Mouse (Mus musculus) limb, embryonic 12.5 days (tissue): ENCODE results near the gene Pax7. TPM values are rescaled to one million over a fixed set of nuclear protein-coding genes. Genes with fewer than 3 reads are reported as not detected.

ENCODE experiments used
- ATAC-seq: fragments of 200-750 bp; cut with Nextera tagmentation; 2 replicates; pipeline ENCODE4 v1.8.0; 2017; ENCODE audit warnings: low read depth, moderate TSS enrichment; ENCODE audit not compliant: insufficient number of reproducible peaks, insufficient read depth, low FRiP score, low TSS enrichment
- H3K27ac ChIP-seq: fragments of 300-500 bp; sonication (generic); 2 replicates; pipeline ENCODE4 v1.5.1; 2016; ENCODE audit warnings: mild to moderate bottlenecking, moderate library complexity
- H3K27me3 ChIP-seq: fragments of 300-500 bp; sonication (generic); 2 replicates; pipeline ENCODE4 v1.6.1; 2016; ENCODE audit warnings: mild to moderate bottlenecking, moderate library complexity
- H3K36me3 ChIP-seq: fragments of 300-500 bp; sonication (generic); 2 replicates; pipeline ENCODE4 v1.6.1; 2016; ENCODE audit warnings: mild to moderate bottlenecking, moderate library complexity
- H3K4me1 ChIP-seq: fragments of 300-500 bp; sonication (generic); replicated peaks from 2 replicates; pipeline ENCODE4 v1.6.1; 2016
- H3K4me2 ChIP-seq: fragments of 300-500 bp; sonication (generic); 2 replicates; pipeline ENCODE4 v1.6.1; 2016; ENCODE audit warnings: mild to moderate bottlenecking, moderate library complexity
- H3K4me3 ChIP-seq: fragments of 300-500 bp; sonication (generic); replicated peaks from 2 replicates; pipeline ENCODE4 v1.5.1; 2016; ENCODE audit warnings: mild to moderate bottlenecking
- H3K9ac ChIP-seq: fragments of 300-500 bp; sonication (generic); replicated peaks from 2 replicates; pipeline ENCODE4 v1.6.1; 2016; ENCODE audit warnings: mild to moderate bottlenecking, moderate library complexity
- H3K9me3 ChIP-seq: fragments of 300-500 bp; sonication (generic); 2 replicates; pipeline ENCODE4 v1.6.1; 2016; ENCODE audit warnings: mild to moderate bottlenecking, moderate library complexity
- WGBS: fragments of 180-500 bp; shearing (Covaris S2); methylation state at CpG from one replicate; pipeline ENCODE4 v1.1.7; 2016; 5-methylcytosine and 5-hydroxymethylcytosine counted together
- polyA plus RNA-seq: library from polyadenylated mRNA; unstranded; fragments of >200 nt; fragmentation: Nextera tagmentation; extraction: Ambion mirVana; gene quantifications from 2 replicates; pipeline ENCODE4 v1.2.1, GENCODE M21; 2016

Gene Pax7
- polyA plus RNA-seq, 1 experiment from 2014 or later: 0.40 TPM

DNA sequence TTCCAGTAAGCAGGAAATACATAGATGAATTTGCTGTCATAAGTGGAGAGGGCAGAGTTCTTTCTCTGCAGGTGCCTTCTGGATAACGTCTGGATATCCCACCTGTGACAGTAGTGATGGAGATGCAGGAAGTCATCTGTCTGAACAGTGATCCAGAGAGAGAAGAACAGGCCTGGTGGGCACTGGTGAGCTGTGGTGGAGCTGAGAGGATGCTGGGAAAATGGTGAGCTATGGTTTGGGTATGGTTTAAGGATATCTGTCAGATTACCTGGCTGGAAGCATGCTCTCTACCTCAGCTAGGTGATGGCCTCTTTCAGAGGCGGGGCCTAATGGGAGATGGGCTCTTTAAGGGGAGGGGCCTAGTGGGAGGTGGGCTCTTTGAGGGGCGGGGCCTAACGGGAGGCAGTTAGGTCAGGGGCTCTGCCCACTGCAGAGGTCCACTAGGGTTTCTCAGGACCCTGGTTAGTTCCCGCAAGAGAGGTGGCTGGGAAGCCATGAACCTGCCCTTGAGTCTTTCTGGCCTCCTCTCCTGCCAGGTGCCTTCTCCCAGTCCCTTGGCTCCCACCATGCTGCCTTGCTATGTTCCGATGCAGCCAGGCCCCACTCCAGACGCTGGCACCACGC is 17.3 kb upstream of the Pax7 start:
- Histone ChIP-seq H3K27me3 (peaks cover 96% of the 10 kb centered on the region), H3K9ac (no peak overlapping the region), H3K36me3 (no peaks in the 10 kb centered on the region), H3K9me3 (peaks cover 5% of the 10 kb centered on the region; the same call in 1 of the 2 replicates), H3K4me1 (0 out of 2 replicates have a peak, but pooled peaks cover 3% of the 10 kb centered on the region), H3K27ac (no peak overlapping the region), H3K4me2 (no peak overlapping the region), H3K4me3 (no peak overlapping the region)
- ATAC-seq: no peak
- WGBS: 12% methylated on average over 8 of the region's 8 CpGs

DNA sequence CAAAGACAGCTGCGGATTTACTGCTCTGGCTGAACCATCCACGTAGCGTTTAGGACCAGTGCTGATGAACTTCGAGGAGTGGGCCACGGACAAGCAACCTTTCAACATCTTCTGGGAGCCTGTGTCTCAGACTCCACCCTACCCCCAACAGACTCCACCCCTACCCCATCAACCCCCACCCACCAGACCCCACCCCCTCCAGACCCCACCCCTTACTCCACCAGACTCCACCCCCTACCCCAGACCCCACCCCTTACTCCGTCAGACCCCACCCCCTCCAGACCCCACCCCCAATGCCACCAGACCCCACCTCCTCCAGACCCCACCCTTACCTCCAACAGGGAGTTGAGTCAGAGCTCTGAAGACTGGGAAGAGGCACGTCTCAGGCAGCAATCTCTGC is 10.1 kb upstream of the Pax7 start:
- Histone ChIP-seq H3K27me3 (peaks cover 96% of the 10 kb centered on the region), H3K36me3 (no peaks in the 10 kb centered on the region), H3K4me1 (peaks cover 3% of the 10 kb centered on the region; the same call in 1 of the 2 replicates), H3K9me3 (peaks cover 5% of the 10 kb centered on the region; the same call in 1 of the 2 replicates), H3K27ac (no peak overlapping the region), H3K9ac (no peak overlapping the region), H3K4me2 (no peak overlapping the region), H3K4me3 (no peak overlapping the region)
- no peak for ATAC-seq
- whole genome bisulfite sequencing: 6% methylated on average over 7 of the region's 7 CpGs

DNA sequence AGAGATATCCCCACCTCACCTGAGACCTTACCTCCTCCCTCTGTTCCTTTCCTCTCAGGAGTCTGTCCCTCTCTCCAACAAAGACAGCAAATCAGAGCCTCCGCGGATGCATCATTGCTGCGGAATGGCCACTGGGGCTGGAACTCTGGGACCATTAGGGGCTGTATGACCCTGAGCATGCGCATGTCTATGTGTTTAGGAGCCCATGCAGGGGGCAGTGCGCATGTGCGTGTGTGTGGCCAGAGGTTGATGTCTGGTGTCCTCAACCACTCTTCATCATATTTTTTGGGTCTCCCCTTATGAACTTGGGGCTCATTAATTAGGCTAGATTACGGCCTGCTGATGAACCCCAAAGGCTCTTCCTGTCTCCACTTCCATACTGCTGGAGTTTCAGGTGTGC is 9.6 kb upstream of the Pax7 start:
- no peaks in the 10 kb centered on the region for H3K36me3 ChIP-seq
- peaks cover 96% of the 10 kb centered on the region for H3K27me3 ChIP-seq
- 79% methylated on average over 7 of the region's 7 CpGs for WGBS
- H3K4me3 ChIP-seq: no peak overlapping the region
- ATAC-seq: no peak
- H3K27ac ChIP-seq: no peak overlapping the region
- H3K4me2 ChIP-seq: no peak overlapping the region
- peaks cover 5% of the 10 kb centered on the region; the same call in 1 of the 2 replicates for H3K9me3 ChIP-seq
- no peak overlapping the region for H3K9ac ChIP-seq
- peaks cover 8% of the 10 kb centered on the region; the same call in 1 of the 2 replicates for H3K4me1 ChIP-seq

DNA sequence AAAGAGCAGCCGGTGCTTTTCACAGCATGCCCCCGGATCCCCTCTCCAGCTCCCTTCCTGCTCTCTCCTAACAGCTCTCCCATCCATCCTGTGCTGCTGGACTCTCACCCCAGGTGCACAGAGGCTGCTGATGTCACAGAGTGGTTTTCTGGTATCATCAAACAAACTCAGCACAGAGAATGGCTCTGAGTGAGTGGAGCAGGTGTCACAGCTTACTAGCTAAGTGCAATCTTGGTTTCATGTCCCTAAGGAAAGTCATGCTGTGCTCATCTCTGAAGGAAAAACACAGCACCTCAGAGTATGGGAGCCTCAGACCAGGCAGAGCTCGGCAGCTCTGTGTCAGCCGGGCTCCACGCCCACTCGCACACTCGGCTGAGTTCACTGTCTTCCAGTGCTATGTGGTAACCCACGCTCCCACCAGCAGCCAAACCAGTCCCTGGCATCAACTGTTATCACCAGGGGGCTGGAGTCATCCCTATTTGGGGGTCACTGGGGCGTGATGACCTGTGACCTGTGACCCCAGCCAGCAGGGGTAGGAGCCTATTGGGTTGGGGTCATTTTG is 7.7 kb upstream of the Pax7 start:
- 64% methylated on average over 9 of the region's 9 CpGs for WGBS
- no peak overlapping the region for H3K9ac ChIP-seq

DNA sequence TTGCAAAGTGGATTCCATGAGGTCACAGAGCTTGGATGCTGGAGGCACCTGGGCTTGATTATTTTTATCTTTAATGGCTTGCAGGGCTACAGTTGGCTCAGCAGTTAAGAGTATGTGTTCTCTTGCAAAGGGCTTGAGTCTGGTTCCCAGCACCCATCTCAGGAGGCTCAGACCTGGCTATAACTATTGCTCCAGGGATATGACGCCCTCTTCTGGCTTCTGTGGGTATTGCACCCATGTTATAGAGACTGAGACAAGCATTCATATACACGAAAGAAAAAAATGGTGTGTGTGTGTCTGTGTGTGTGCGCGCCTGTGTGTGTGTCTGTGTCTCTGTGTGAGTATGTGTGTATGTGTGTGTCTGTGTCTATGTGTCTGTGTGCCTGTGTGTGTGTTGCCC is 7.1 kb upstream of the Pax7 start:
- Histone ChIP-seq H3K36me3 (no peaks in the 10 kb centered on the region), H3K4me1 (peaks cover 15% of the 10 kb centered on the region; the same call in 1 of the 2 replicates), H3K4me3 (no peak overlapping the region), H3K27ac (no peak overlapping the region), H3K9ac (no peak overlapping the region), H3K9me3 (peaks cover 5% of the 10 kb centered on the region; the same call in 1 of the 2 replicates), H3K27me3 (peaks cover 100% of the 10 kb centered on the region), H3K4me2 (no peak overlapping the region)
- WGBS: 79% methylated on average over 4 of the region's 4 CpGs
- no peak for ATAC-seq

More for the DNA sequence above, 7.7 kb upstream of the Pax7 start:
- Histone ChIP-seq H3K9me3 (peaks cover 5% of the 10 kb centered on the region; the same call in 1 of the 2 replicates), H3K4me3 (no peak overlapping the region), H3K36me3 (no peaks in the 10 kb centered on the region), H3K27me3 (peaks cover 100% of the 10 kb centered on the region), H3K4me2 (no peak overlapping the region), H3K27ac (no peak overlapping the region), H3K4me1 (peaks cover 15% of the 10 kb centered on the region; the same call in 1 of the 2 replicates)
- no peak for ATAC-seq

DNA sequence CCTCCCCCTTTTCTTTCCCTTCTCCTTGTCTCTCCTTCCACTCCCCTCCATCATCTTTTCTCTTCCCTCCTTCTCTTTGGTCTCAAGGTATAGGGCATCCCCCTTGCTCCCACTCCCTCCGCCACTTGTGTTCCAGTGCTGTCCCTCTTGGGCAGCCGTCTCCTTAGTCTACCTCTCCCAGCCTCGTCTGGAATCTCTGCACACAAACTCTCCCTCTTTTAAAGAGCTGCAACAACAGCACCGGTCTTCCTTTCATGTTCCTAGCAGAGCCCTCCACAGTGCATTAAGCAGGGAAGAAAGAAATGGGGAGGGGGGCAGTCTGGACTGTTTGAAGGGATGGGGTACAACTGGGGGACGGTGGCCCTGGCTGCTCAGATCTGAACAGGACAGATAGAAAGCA is 3.4 kb upstream of the Pax7 start:
- H3K27me3 ChIP-seq: peaks cover 100% of the 10 kb centered on the region
- WGBS: 8% methylated on average over 5 of the region's 5 CpGs
- no peak overlapping the region for H3K4me3 ChIP-seq
- H3K9ac ChIP-seq: no peak overlapping the region
- peaks cover 5% of the 10 kb centered on the region; the same call in 1 of the 2 replicates for H3K9me3 ChIP-seq
- ATAC-seq: no peak
- H3K27ac ChIP-seq: no peak overlapping the region
- H3K36me3 ChIP-seq: no peaks in the 10 kb centered on the region
- no peak overlapping the region for H3K4me2 ChIP-seq
- H3K4me1 ChIP-seq: peaks cover 30% of the 10 kb centered on the region

DNA sequence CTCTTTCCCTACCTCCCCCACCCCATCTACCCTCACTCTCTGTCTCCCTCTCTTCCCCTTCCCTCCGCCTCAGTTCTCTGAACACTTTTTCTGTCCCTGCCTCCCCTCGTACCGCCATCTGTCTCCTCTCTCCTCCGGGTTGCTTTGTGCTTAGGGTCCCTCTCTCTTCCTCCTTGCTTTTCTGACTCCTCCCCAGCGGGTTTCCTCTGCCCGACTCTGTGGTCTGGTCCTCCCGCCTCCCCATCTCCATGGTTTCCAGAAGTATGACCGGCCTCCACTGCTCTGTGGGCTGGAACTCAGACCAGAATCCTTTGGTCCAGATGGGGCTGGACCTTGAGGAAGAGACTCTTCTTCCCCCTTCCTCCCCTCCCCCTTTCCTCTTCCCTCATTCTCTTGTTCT is 2.9 kb upstream of the Pax7 start:
- H3K4me3 ChIP-seq: no peak overlapping the region
- no peaks in the 10 kb centered on the region for H3K36me3 ChIP-seq
- 2% methylated on average over 8 of the region's 8 CpGs for WGBS
- peaks cover 5% of the 10 kb centered on the region; the same call in 1 of the 2 replicates for H3K9me3 ChIP-seq
- peaks cover 100% of the 10 kb centered on the region for H3K27me3 ChIP-seq
- no peak overlapping the region for H3K27ac ChIP-seq
- no peak overlapping the region for H3K4me2 ChIP-seq
- peaks cover 33% of the 10 kb centered on the region for H3K4me1 ChIP-seq
- H3K9ac ChIP-seq: no peak overlapping the region
- no peak for ATAC-seq

DNA sequence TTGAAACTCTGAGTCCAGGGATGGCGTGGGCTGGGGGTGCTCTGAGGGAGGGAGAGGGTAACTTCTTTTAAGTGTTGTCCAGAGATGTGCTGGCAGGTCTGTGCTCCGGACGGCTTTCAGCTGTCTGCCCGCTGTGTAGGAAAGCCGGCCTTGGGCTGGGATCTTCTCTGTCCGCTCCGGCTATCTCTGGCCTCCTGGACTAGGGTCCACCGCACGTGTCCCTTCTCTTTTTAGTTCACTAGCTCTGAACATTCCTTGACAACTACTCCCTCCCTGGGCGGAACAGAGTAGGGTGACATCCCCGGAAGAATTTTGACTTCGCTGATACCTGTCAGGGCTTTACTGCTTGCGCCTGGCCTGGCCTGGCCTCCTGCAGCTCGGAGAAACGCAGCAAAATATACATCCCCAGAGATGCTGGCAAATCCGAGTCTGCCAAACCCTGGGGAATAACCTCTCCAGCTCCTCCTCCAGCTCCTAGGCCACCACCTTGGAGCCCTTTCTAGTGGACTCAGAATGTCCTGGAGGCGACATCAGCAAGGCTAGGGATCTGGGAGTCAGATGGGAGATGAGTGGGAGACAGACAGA is 581 bp upstream of the Pax7 start:
- Histone ChIP-seq H3K27ac (no peak overlapping the region), H3K9ac (no peak overlapping the region), H3K27me3 (peaks cover 100% of the 10 kb centered on the region), H3K4me3 (peak overlapping the region; percentile 31; the same call in 1 of the 2 replicates), H3K36me3 (no peaks in the 10 kb centered on the region), H3K9me3 (no peaks in the 10 kb centered on the region), H3K4me1 (peaks cover 33% of the 10 kb centered on the region), H3K4me2 (peak overlapping the region; percentile 17; the same call in 1 of the 2 replicates)
- no peak for ATAC-seq
- 3% methylated on average over 17 of the region's 17 CpGs for WGBS

DNA sequence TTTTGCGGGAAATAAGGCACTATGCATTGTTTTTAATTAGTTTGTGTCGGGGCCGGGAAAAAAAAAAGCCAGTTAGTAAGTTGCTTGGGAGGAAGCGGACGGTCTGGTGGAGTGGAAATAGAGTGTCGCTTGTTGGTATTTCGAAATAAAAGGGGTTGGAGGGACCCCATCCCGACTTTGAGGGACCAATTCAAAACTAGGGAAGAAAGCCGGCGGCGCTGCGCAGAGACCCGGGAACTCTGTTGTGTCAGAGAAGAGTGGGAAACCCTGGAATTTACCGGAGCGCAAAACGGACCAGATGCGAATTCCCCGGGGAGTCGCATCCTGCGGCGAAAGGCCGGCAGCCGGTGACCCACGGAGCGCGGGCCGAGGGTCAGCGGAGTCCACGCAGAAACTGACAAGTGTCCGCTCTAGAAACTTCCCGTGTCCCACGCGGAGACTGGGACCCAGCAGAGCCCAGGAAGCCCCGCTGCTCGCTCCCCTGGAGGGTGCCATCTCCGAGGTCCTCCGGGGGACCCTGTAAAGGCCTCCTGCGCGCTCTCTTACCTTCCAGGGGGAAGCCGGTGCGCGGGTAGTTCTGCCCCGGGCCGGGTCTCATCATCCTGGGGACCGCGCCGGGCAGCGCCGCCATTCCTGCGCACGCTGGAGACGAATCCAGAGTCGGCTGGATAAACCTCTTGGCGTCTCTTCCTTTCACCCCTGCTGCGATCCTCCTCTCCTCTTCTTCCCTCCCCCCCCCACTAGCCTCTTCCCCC is 870 bp downstream of the Pax7 start:
- Histone ChIP-seq H3K27ac (no peak overlapping the region), H3K4me1 (peaks cover 26% of the 10 kb centered on the region), H3K36me3 (no peaks in the 10 kb centered on the region), H3K27me3 (peaks cover 100% of the 10 kb centered on the region), H3K4me3 (peak overlapping the region; percentile 31), H3K9ac (0 out of 2 replicates have a peak overlapping the region, but pooled peaks have one; percentile 27), H3K9me3 (no peaks in the 10 kb centered on the region), H3K4me2 (peak overlapping the region; percentile 46)
- WGBS: under 1% methylated on average over 54 of the region's 55 CpGs
- no peak for ATAC-seq

DNA sequence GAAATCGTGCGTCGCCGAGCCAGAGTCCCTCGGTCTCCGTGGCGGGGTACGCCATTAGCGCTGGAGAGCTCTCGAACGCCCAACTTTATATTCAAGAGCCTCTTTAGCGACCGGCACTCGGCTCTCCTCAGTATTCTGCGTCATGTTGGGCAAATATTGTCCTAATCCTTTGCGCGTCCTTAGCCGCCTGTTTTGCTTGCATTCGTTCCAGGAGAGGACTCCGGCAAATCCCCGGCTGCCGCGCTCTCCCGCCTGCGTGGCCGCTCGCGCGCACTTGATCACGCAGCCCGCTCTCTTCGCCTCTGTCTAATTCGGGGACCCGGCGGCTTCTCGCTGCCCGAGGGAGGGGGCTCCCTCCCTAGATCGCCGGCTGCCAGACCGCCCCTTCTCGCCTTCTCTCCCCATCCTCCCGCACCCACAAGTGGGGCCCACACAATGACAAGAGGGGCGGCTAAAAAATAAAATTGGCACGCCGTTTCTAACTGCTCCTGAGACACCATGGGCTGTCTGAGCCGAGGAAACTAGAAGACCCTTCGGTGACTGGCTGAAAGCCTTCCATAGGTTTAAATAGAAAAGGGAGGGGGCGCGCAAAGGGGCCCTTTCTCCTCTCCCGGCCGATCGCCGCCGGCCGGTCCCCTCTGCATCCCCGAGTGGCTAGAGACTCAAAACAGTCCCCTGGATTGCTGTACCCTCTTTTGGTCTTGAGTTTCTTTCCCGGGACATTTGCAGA is 1.7 kb downstream of the Pax7 start:
- under 1% methylated on average over 57 of the region's 57 CpGs for WGBS
- Histone ChIP-seq H3K27me3 (peaks cover 100% of the 10 kb centered on the region), H3K27ac (no peak overlapping the region), H3K4me1 (peaks cover 23% of the 10 kb centered on the region), H3K4me2 (peak overlapping the region; percentile 25; the same call in 1 of the 2 replicates), H3K36me3 (no peaks in the 10 kb centered on the region), H3K4me3 (peak overlapping the region; percentile 17), H3K9ac (0 out of 2 replicates have a peak overlapping the region, but pooled peaks have one; percentile 23), H3K9me3 (no peaks in the 10 kb centered on the region)
- no peak for ATAC-seq
